Mouse (Mus musculus) gastrocnemius, postnatal 14 days (tissue): ENCODE measurements around the gene Me3. TPM values are rescaled to one million over a fixed set of nuclear protein-coding genes. Genes with fewer than 3 reads are reported as not detected.

Experiments used
- DNase-seq: peaks from one replicate; pipeline ENCODE4 v3.0.0; 2021; ENCODE audit warnings: mixed read lengths
- intact Hi-C: fragments of 180-260 bp; cut with DNase I; formaldehyde crosslinking; loops from one replicate; pipeline ENCODE4 v1.15.1; 2025; ENCODE audit warnings: low total_unique reads
- total RNA-seq, 2 experiments: library from RNA; stranded (reverse); gene quantifications; 2 replicates each; pipeline ENCODE4 v1.2.3; 2021

Me3 gene
- total RNA-seq, 2 experiments from 2014 or later, result 86.5 to 101 TPM

- no peak for DNase-seq
- intact Hi-C loops, result no loop called here
Measured at GRCm38 (mm10) chr7:89853131-89853530, 220.9 kb downstream of the Me3 start.

- no peak for DNase-seq
- intact Hi-C loops, result no loop called here
Measured at GRCm38 (mm10) chr7:89855196-89855595, 223.0 kb downstream of the Me3 start.

- intact Hi-C loops, result no loop called here
- peak; percentile 59 for DNase-seq
Measured at GRCm38 (mm10) chr7:89856440-89857217, 224.4 kb downstream of the Me3 start.

- no peak for DNase-seq
- intact Hi-C loops, result no loop called here
Measured at GRCm38 (mm10) chr7:89864769-89865168, 232.6 kb downstream of the Me3 start.

GRCm38 (mm10) chr7:89867221-89867620, 235.0 kb downstream of the Me3 start:
- DNase-seq, result no peak
- intact Hi-C loops, result no loop called here

- no peak for DNase-seq
- intact Hi-C loops, result no loop called here
Measured at GRCm38 (mm10) chr7:89879686-89880085, 247.5 kb downstream of the Me3 start.

GRCm38 (mm10) chr7:89884551-89884950, 252.4 kb downstream of the Me3 start:
- intact Hi-C loops, result no loop called here
- no peak for DNase-seq

- DNase-seq, result no peak
- intact Hi-C loops, result no loop called here
Measured at GRCm38 (mm10) chr7:89891412-89891811, 259.2 kb downstream of the Me3 start.

- intact Hi-C loops, result no loop called here
- DNase-seq, result no peak
Measured at GRCm38 (mm10) chr7:89891856-89892255, 259.7 kb downstream of the Me3 start.

- intact Hi-C loops, result no loop called here
- DNase-seq, result no peak
Measured at GRCm38 (mm10) chr7:89903007-89903406, 270.8 kb downstream of the Me3 start.

- intact Hi-C loops, result no loop called here
- no peak for DNase-seq
Measured at GRCm38 (mm10) chr7:89903442-89904343, 271.5 kb downstream of the Me3 start, which contains the start of gene Ccdc81. Ccdc81 (minus strand) TSS chr7:89903629.

Other genes with a start within 250 kb of the Me3 start
- 10 to 100 TPM; 20.0 to 21.1 TPM for gene Tmem135, start 228.2 kb upstream of the Me3 start, total RNA-seq
- gene Fzd4, start 228.0 kb upstream of the Me3 start, total RNA-seq, result 10 to 100 TPM; 28.6 to 37.6 TPM
- gene Prss23, start 105.2 kb upstream of the Me3 start, total RNA-seq, result 10 to 100 TPM; 27.9 to 34.2 TPM